Mouse (Mus musculus) midbrain, embryonic 13.5 days (tissue): ENCODE measurements at regions not wholly inside any gene's neighbourhood (a gene's known extent, or its start where the extent isn't known, plus 50 kb on each side); places are given as distances from the start of the nearest gene placed in this dataset.

Experiments used
- ATAC-seq: fragments of 200-750 bp; cut with Nextera tagmentation; 2 replicates; pipeline ENCODE4 v1.8.0; 2017; ENCODE audit warnings: mild to moderate bottlenecking, moderate TSS enrichment, moderate library complexity
- H3K27ac ChIP-seq: fragments of 300-500 bp; sonication (generic); 2 replicates; pipeline ENCODE4 v1.5.1; 2015; ENCODE audit warnings: inconsistent platforms, mild to moderate bottlenecking, moderate library complexity
- H3K27me3 ChIP-seq: fragments of 300-500 bp; sonication (generic); 2 replicates; pipeline ENCODE4 v1.6.1; 2015; ENCODE audit warnings: mild to moderate bottlenecking, inconsistent platforms
- H3K36me3 ChIP-seq: fragments of 300-500 bp; sonication (generic); 2 replicates; pipeline ENCODE4 v1.6.1; 2015; ENCODE audit warnings: mild to moderate bottlenecking, inconsistent platforms
- H3K4me1 ChIP-seq: fragments of 300-500 bp; sonication (generic); replicated peaks from 2 replicates; pipeline ENCODE4 v1.6.1; 2015; ENCODE audit warnings: inconsistent platforms
- H3K4me2 ChIP-seq: fragments of 300-500 bp; sonication (generic); replicated peaks from 2 replicates; pipeline ENCODE4 v1.6.1; 2015; ENCODE audit warnings: moderate library complexity, mild to moderate bottlenecking, inconsistent platforms
- H3K4me3 ChIP-seq: fragments of 300-500 bp; sonication (generic); replicated peaks from 2 replicates; pipeline ENCODE4 v1.5.1; 2015; ENCODE audit warnings: mild to moderate bottlenecking, inconsistent platforms
- H3K9ac ChIP-seq: fragments of 300-500 bp; sonication (generic); replicated peaks from 2 replicates; pipeline ENCODE4 v1.6.1; 2015; ENCODE audit warnings: mild to moderate bottlenecking, inconsistent platforms
- H3K9me3 ChIP-seq: fragments of 300-500 bp; sonication (generic); 2 replicates; pipeline ENCODE4 v1.6.1; 2016; ENCODE audit warnings: mild to moderate bottlenecking, inconsistent platforms
- WGBS: fragments of 180-500 bp; shearing (Covaris S2); methylation state at CpG from one replicate; pipeline ENCODE4 v1.1.7; 2015; 5-methylcytosine and 5-hydroxymethylcytosine counted together

GRCm38 (mm10) chr9:91528388-91528787, 162.8 kb upstream of the Zic1 start:
- Histone ChIP-seq H3K4me3 (no peak overlapping the region), H3K4me2 (no peak overlapping the region), H3K9me3 (no peaks in the 10 kb centered on the region), H3K27ac (no peak overlapping the region), H3K36me3 (no peaks in the 10 kb centered on the region), H3K9ac (no peak overlapping the region), H3K4me1 (no peaks in the 10 kb centered on the region), H3K27me3 (no peaks in the 10 kb centered on the region)
- WGBS = 60% methylated on average over 5 of the region's 5 CpGs
- 0 out of 2 replicates have a peak, but pooled peaks have one; percentile 58 for ATAC-seq

DNA sequence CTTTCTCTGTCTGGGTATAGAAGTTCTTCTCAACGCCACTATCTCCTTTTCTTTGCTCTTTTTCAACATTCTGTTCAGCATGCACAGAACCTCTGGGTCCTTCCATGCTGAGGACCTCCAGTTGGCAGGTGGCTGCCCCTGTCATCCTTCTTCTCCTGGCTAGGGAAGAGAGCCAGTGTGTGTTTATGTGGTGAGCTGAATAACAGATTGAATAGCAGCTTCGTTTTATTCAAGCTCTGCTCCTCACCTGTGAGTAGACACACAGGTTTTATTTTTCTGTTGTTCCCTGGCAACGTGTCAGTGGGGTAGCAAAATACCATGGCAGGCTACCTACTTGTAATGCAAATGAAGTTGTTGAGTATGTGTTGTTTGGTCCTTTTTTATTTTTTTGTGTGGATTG, 154.9 kb upstream of the Zic1 start:
- Histone ChIP-seq H3K36me3 (no peaks in the 10 kb centered on the region), H3K27me3 (no peaks in the 10 kb centered on the region), H3K9me3 (no peaks in the 10 kb centered on the region), H3K4me2 (no peak overlapping the region), H3K4me1 (peaks cover 10% of the 10 kb centered on the region; the same call in 1 of the 2 replicates), H3K9ac (no peak overlapping the region), H3K27ac (0 out of 2 replicates have a peak overlapping the region, but pooled peaks have one; percentile 19), H3K4me3 (no peak overlapping the region)
- ATAC-seq = no peak
- WGBS = 35% methylated on average over 3 of the region's 3 CpGs

- H3K27me3 ChIP-seq = no peaks in the 10 kb centered on the region
- H3K4me3 ChIP-seq = no peak overlapping the region
- H3K4me2 ChIP-seq = no peak overlapping the region
- no peak for ATAC-seq
- no peak overlapping the region for H3K9ac ChIP-seq
- H3K4me1 ChIP-seq = 0 out of 2 replicates have a peak, but pooled peaks cover 4% of the 10 kb centered on the region
- no peaks in the 10 kb centered on the region for H3K36me3 ChIP-seq
- 57% methylated on average over 3 of the region's 3 CpGs for WGBS
- H3K27ac ChIP-seq = no peak overlapping the region
- no peaks in the 10 kb centered on the region for H3K9me3 ChIP-seq
Observed at GRCm38 (mm10) chr9:91509672-91510071, 144.1 kb upstream of the Zic1 start.

GRCm38 (mm10) chr9:91503657-91504329, 138.2 kb upstream of the Zic1 start:
- Histone ChIP-seq H3K9ac (no peak overlapping the region), H3K27ac (no peak overlapping the region), H3K36me3 (no peaks in the 10 kb centered on the region), H3K4me3 (no peak overlapping the region), H3K27me3 (no peaks in the 10 kb centered on the region), H3K9me3 (no peaks in the 10 kb centered on the region), H3K4me2 (no peak overlapping the region), H3K4me1 (no peaks in the 10 kb centered on the region)
- ATAC-seq = no peak
- WGBS = 72% methylated on average over 5 of the region's 5 CpGs

DNA sequence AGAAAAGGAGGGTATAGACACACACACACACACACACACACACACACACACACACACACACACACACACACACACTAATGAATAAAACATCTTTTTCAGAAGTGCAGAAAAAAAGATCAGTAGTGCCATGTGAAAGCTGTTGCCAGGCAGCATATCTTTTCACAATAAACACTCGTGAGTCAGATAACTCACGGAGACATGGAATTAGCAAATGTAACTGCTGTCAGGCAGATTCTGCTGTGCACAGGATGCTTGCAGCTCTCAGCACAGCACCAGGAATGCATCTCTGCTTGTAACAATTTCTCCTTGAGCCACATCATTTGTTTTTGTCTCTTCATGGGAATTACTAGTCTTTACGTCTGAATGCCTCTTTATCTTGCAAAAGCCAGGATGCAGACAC, 111.0 kb upstream of the Zic1 start:
- H3K4me2 ChIP-seq = no peak overlapping the region
- no peak overlapping the region; the same call in 1 of the 2 replicates for H3K27ac ChIP-seq
- no peaks in the 10 kb centered on the region for H3K27me3 ChIP-seq
- H3K9me3 ChIP-seq = no peaks in the 10 kb centered on the region
- H3K4me3 ChIP-seq = no peak overlapping the region
- ATAC-seq = 0 out of 2 replicates have a peak, but pooled peaks have one; percentile 37
- peak overlapping the region; percentile 2; the same call in 1 of the 2 replicates for H3K9ac ChIP-seq
- H3K36me3 ChIP-seq = no peaks in the 10 kb centered on the region
- H3K4me1 ChIP-seq = peaks cover 9% of the 10 kb centered on the region
- WGBS = 23% methylated on average over 3 of the region's 3 CpGs

DNA sequence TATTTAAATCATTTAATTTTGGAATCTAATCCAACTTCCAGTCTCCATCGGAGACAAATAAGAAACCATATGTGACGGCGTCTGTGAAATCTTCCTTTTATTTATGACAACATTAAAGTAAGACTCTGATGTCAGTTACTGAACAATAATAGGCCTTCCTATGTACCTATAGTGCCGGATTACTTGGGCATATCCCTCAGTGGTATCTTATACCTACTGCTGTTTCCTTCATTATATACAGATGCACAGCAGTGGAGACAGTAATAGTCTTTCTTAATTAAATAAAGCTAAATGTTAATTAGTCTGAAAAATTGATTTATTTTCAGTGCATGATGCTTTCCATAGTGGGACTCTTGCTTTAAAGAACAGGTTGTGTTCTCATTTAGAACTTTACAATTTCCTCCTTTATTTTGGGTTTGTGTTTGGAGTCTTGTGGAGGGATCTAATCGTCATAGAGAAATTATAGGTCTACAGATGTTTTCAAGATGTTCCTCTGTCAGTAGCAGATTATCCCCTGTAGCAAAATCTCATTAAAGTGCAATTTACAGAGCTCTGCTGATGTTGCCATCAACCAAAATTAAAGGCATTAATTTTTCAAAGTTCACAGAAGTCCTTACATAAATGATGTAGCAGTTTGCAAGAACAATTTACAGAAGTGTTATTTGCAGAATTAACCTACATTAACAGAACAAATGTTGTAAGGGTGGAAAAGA, 97.3 kb upstream of the Zic1 start:
- Histone ChIP-seq H3K4me2 (no peak overlapping the region), H3K9ac (no peak overlapping the region), H3K36me3 (no peaks in the 10 kb centered on the region), H3K4me1 (no peaks in the 10 kb centered on the region), H3K9me3 (no peaks in the 10 kb centered on the region), H3K4me3 (no peak overlapping the region), H3K27ac (no peak overlapping the region), H3K27me3 (no peaks in the 10 kb centered on the region)
- whole genome bisulfite sequencing = 84% methylated on average over 5 of the region's 5 CpGs
- ATAC-seq = no peak

DNA sequence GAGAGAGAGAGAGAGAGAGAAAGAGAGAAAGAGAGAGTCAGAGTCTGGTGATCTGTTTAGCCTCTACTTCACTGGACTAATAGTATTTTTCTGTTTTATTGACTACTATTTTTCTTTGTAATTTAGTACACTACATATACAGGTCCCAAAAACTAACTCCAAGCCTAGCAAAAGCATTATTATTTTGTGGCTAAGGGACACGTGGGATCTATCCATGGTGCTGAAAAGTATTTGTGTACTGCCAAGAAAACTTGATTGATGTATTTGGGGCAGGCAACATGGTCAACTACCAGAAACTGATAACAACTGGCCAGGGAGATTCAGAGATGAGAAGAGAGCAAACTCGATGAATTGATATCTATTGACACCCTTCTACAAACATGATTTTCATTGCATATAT, 94.3 kb upstream of the Zic1 start:
- Histone ChIP-seq H3K27me3 (no peaks in the 10 kb centered on the region), H3K36me3 (no peaks in the 10 kb centered on the region), H3K4me2 (no peak overlapping the region), H3K27ac (no peak overlapping the region), H3K4me1 (no peaks in the 10 kb centered on the region), H3K9me3 (no peaks in the 10 kb centered on the region), H3K4me3 (no peak overlapping the region), H3K9ac (no peak overlapping the region)
- ATAC-seq = no peak
- 31% methylated on average over 2 of the region's 2 CpGs for WGBS

DNA sequence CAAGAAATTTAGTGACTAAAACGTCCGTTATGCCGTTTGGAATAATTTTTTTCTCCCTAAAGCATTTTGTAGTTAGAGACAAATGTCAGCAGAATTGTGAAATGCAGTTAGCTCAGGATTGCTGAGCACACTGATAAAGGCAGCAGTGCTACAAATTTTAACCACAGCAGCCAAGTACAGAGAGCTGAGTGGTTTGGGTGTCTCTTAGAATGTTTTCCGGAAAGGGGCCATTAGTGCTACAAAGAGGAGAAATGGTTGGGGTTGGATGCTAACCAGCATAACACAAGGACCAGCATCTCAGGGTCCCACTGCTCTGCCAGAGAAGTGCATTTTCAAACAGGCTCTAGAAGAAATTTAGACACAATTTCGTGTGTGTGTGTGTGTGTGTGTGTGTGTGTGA, 91.2 kb upstream of the Zic1 start:
- no peaks in the 10 kb centered on the region for H3K27me3 ChIP-seq
- H3K4me2 ChIP-seq = no peak overlapping the region
- no peak overlapping the region for H3K4me3 ChIP-seq
- no peaks in the 10 kb centered on the region for H3K9me3 ChIP-seq
- H3K27ac ChIP-seq = no peak overlapping the region
- H3K9ac ChIP-seq = no peak overlapping the region
- no peaks in the 10 kb centered on the region for H3K36me3 ChIP-seq
- 57% methylated on average over 5 of the region's 5 CpGs for WGBS
- ATAC-seq = peak; percentile 48; the same call in 1 of the 2 replicates
- no peaks in the 10 kb centered on the region for H3K4me1 ChIP-seq

- WGBS = 40% methylated on average over 1 of the region's 1 CpGs
- no peak overlapping the region for H3K4me3 ChIP-seq
- H3K4me2 ChIP-seq = no peak overlapping the region
- H3K9ac ChIP-seq = no peak overlapping the region
- no peaks in the 10 kb centered on the region for H3K36me3 ChIP-seq
- H3K4me1 ChIP-seq = no peaks in the 10 kb centered on the region
- H3K9me3 ChIP-seq = no peaks in the 10 kb centered on the region
- no peaks in the 10 kb centered on the region for H3K27me3 ChIP-seq
- no peak overlapping the region for H3K27ac ChIP-seq
- ATAC-seq = 0 out of 2 replicates have a peak, but pooled peaks have one; percentile 45
Observed at GRCm38 (mm10) chr9:91456253-91456823, 90.7 kb upstream of the Zic1 start.

DNA sequence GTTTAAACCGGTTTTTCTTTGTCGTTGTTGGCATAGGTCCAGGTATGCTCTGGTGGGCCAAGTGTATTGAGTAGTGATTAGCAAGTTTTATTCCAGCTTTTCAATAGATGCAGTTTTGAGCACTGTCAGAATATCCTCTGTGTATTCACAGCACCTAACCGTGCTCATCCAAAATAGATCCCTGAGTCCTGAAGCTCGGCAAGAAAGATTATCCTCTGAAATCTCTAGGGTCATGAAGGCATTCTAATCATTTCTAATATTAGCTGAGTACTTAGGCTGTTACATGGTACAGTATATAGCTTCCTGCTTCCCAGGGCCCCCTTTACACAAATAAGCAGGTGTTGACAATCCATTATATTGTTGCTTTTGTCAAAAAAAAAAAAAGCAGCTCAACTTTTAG, 73.5 kb upstream of the Zic1 start:
- Histone ChIP-seq H3K9ac (no peak overlapping the region), H3K4me3 (no peak overlapping the region), H3K4me2 (no peak overlapping the region), H3K4me1 (peaks cover 3% of the 10 kb centered on the region; the same call in 1 of the 2 replicates), H3K9me3 (no peaks in the 10 kb centered on the region), H3K27ac (no peak overlapping the region), H3K27me3 (no peaks in the 10 kb centered on the region), H3K36me3 (no peaks in the 10 kb centered on the region)
- no peak for ATAC-seq
- 64% methylated on average over 4 of the region's 4 CpGs for WGBS
